16 mouse cellular contexts compared by ENCODE assay signal in genomic region chr9:103506968-103507584, GRCm38 (mm10). TPM values are rescaled to one million over a fixed set of nuclear protein-coding genes. Genes with fewer than 3 reads are reported as not detected.
DNase-seq lines count a peak whose midpoint lies in the region; ATAC-seq lines count a peak whose summit lies in the region.
"Had no signal": no experiment of that assay in that cellular context is flagged by ENCODE, and none has a peak within 500 bp of the region (broad histone marks: within the 10 kb centered on the region; RNA-seq: fewer than 3 reads in every experiment).

No protein-coding gene starts in this region.

- H3K4me2 ChIP-seq in kidney, embryonic 14.5 days (replicated peaks; ENCODE audit: low read depth, low read length), result no peak overlapping the region
- H3K4me2 ChIP-seq in midbrain, embryonic 15.5 days, result no peak overlapping the region
- no peak overlapping the region for H3K4me2 ChIP-seq in midbrain, embryonic 13.5 days (replicated peaks)
- 0 out of 2 replicates have a peak overlapping the region, but pooled peaks have one; percentile 2 for H3K4me2 ChIP-seq in intestine, embryonic 15.5 days (replicated peaks)
- H3K4me2 ChIP-seq: lung, embryonic 14.5 days; neural tube, embryonic 13.5 days had no signal

- no peaks in the 10 kb centered on the region for H3K9me3 ChIP-seq in kidney, embryonic 14.5 days (ENCODE audit: control insufficient read depth, low read length)
- no peaks in the 10 kb centered on the region for H3K9me3 ChIP-seq in midbrain, embryonic 15.5 days
- H3K9me3 ChIP-seq in midbrain, embryonic 13.5 days, result no peaks in the 10 kb centered on the region
- no peaks in the 10 kb centered on the region for H3K9me3 ChIP-seq in intestine, embryonic 15.5 days
- H3K9me3 ChIP-seq: neural tube, embryonic 13.5 days had no signal

- DNase-seq in kidney, adult 18-20 months, result no peak
- peak; percentile 43 for DNase-seq in yolk sac, embryonic 10.5 days (ENCODE audit: low spot score)
- DNase-seq: cerebellum, adult 18-20 months; heart, adult 2 months; heart, postnatal 10 days; lung, embryonic 14.5 days; right cerebral cortex, postnatal 4 days; thymus, postnatal 36 days had no signal

- peaks cover 16% of the 10 kb centered on the region for H3K4me1 ChIP-seq in kidney, embryonic 14.5 days (ENCODE audit: control insufficient read depth, insufficient read depth, low read length)
- peaks cover 38% of the 10 kb centered on the region for H3K4me1 ChIP-seq in midbrain, embryonic 15.5 days
- peaks cover 46% of the 10 kb centered on the region for H3K4me1 ChIP-seq in midbrain, embryonic 13.5 days (replicated peaks)
- H3K4me1 ChIP-seq in intestine, embryonic 15.5 days (replicated peaks), result peaks cover 10% of the 10 kb centered on the region; the same call in 1 of the 2 replicates

- no peaks in the 10 kb centered on the region for H3K36me3 ChIP-seq in kidney, embryonic 14.5 days (ENCODE audit: control insufficient read depth, insufficient read depth, low read length)
- no peaks in the 10 kb centered on the region for H3K36me3 ChIP-seq in midbrain, embryonic 15.5 days (replicated peaks)
- no peaks in the 10 kb centered on the region for H3K36me3 ChIP-seq in midbrain, embryonic 13.5 days
- H3K36me3 ChIP-seq in intestine, embryonic 15.5 days, result no peaks in the 10 kb centered on the region
- H3K36me3 ChIP-seq: neural tube, embryonic 13.5 days had no signal

- H3K27me3 ChIP-seq in kidney, embryonic 14.5 days (ENCODE audit: control insufficient read depth, insufficient read depth, low read length), result no peaks in the 10 kb centered on the region
- no peaks in the 10 kb centered on the region for H3K27me3 ChIP-seq in midbrain, embryonic 15.5 days (replicated peaks)
- peaks cover 16% of the 10 kb centered on the region; the same call in 1 of the 2 replicates for H3K27me3 ChIP-seq in midbrain, embryonic 13.5 days
- H3K27me3 ChIP-seq in intestine, embryonic 15.5 days (replicated peaks), result no peaks in the 10 kb centered on the region
- H3K27me3 ChIP-seq: neural tube, embryonic 13.5 days had no signal

- H3K9ac ChIP-seq in kidney, embryonic 14.5 days (ENCODE audit: low read depth, low read length), result no peak overlapping the region
- no peak overlapping the region for H3K9ac ChIP-seq in midbrain, embryonic 15.5 days
- H3K9ac ChIP-seq in midbrain, embryonic 13.5 days (replicated peaks), result no peak overlapping the region
- H3K9ac ChIP-seq in intestine, embryonic 15.5 days, result no peak overlapping the region
- H3K9ac ChIP-seq: lung, embryonic 14.5 days; neural tube, embryonic 13.5 days had no signal

- WGBS in kidney, embryonic 14.5 days, result 57% methylated on average over 7 of the region's 7 CpGs
- 77% methylated on average over 7 of the region's 7 CpGs for WGBS in midbrain, embryonic 15.5 days
- WGBS in midbrain, embryonic 13.5 days, result 81% methylated on average over 7 of the region's 7 CpGs
- WGBS in intestine, embryonic 15.5 days, result 39% methylated on average over 7 of the region's 7 CpGs

- no peak overlapping the region; the same call in 1 of the 2 replicates for H3K27ac ChIP-seq in kidney, embryonic 14.5 days (ENCODE audit: low read depth, low read length)
- H3K27ac ChIP-seq in midbrain, embryonic 15.5 days, result peak overlapping the region; percentile 48; the same call in 1 of the 2 replicates
- no peak overlapping the region for H3K27ac ChIP-seq in midbrain, embryonic 13.5 days
- H3K27ac ChIP-seq in intestine, embryonic 15.5 days, result peak overlapping the region; percentile 69
- H3K27ac ChIP-seq: heart, adult 2 months; hindbrain, postnatal 0 days; neural tube, embryonic 13.5 days had no signal

- ATAC-seq in kidney, embryonic 14.5 days (ENCODE audit: low FRiP score, low TSS enrichment), result 0 out of 2 replicates have a peak, but pooled peaks have one; percentile 41
- no peak for ATAC-seq in midbrain, embryonic 15.5 days (replicated peaks)
- no peak for ATAC-seq in midbrain, embryonic 13.5 days
- ATAC-seq in intestine, embryonic 15.5 days, result peak; percentile 90
- no peak for ATAC-seq in CD4-positive, CD25-positive, alpha-beta regulatory T cell, adult 4 months
- ATAC-seq: hindbrain, postnatal 0 days had no signal

- H3K4me3 ChIP-seq in kidney, embryonic 14.5 days (ENCODE audit: low read length), result no peak overlapping the region
- H3K4me3 ChIP-seq in midbrain, embryonic 15.5 days, result no peak overlapping the region
- H3K4me3 ChIP-seq in midbrain, embryonic 13.5 days (replicated peaks), result no peak overlapping the region
- no peak overlapping the region for H3K4me3 ChIP-seq in intestine, embryonic 15.5 days (replicated peaks)
- H3K4me3 ChIP-seq: erythroblast, embryonic 14.5 days; heart, adult 2 months; neural tube, embryonic 13.5 days had no signal

RNA-seq across cellular contexts. Expression of gene Bfsp2, which starts 26.9 kb away (rescaled TPM):
- 0.60 and 0.70 TPM in 2 replicates for polyA plus RNA-seq in kidney, embryonic 14.5 days (2014; fragmentation: Nextera tagmentation; extraction: Ambion mirVana)
- 1.9 and 2.3 TPM in 2 replicates for polyA plus RNA-seq in midbrain, embryonic 15.5 days (2015; fragmentation: Nextera tagmentation; extraction: Ambion mirVana)
- 3.5 and 4.0 TPM in 2 replicates for polyA plus RNA-seq in midbrain, embryonic 13.5 days (2015; fragmentation: Nextera tagmentation; extraction: Ambion mirVana)
- polyA plus RNA-seq in intestine, embryonic 15.5 days (2015; fragmentation: Nextera tagmentation; extraction: Ambion mirVana), result 0.19 and 0.76 TPM in 2 replicates
- polyA plus RNA-seq in CD4-positive, CD25-positive, alpha-beta regulatory T cell, adult 4 months (2017; shearing (Covaris generic)), result 1 to 10 TPM in 1 of 2 experiments, under 1 TPM in 1; 0.54 to 4.1 TPM

Comparison
In these comparisons a context has a peak if more than half of its experiments do, and no peak if none do; other contexts are left out.
1. H3K27ac ChIP-seq: peak in midbrain, embryonic 15.5 days (single experiment) and intestine, embryonic 15.5 days (single experiment); none in kidney, embryonic 14.5 days (single experiment) and midbrain, embryonic 13.5 days (single experiment).
2. ATAC-seq: peak in kidney, embryonic 14.5 days (single experiment) and intestine, embryonic 15.5 days (single experiment); none in midbrain, embryonic 15.5 days (single experiment), midbrain, embryonic 13.5 days (single experiment) and CD4-positive, CD25-positive, alpha-beta regulatory T cell, adult 4 months (single experiment).